Mouse (Mus musculus): Measurements from ENCODE around the gene Tssk6. TPM values are rescaled to one million over a fixed set of nuclear protein-coding genes. Genes with fewer than 3 reads are reported as not detected.

The Tssk6 gene
- polyA plus RNA-seq, 1 experiment, result not detected

- Histone ChIP-seq H3K27ac (ENCODE audit: insufficient read depth, low read depth, low read length) (no peak overlapping the region), H3K4me1 (ENCODE audit: control insufficient read depth, insufficient read depth, low read length) (peaks cover 47% of the 10 kb centered on the region), H3K4me3 (ENCODE audit: insufficient read depth, low read depth, low read length) (peak overlapping the region; percentile 44)
- WGBS, result 5% methylated on average over 103 of the region's 103 CpGs
- no peak for TF ChIP-seq CTCF (IDR thresholded peaks at IDR 0.05; ENCODE audit: insufficient read depth, low read depth, low read length)
- TF ChIP-seq POLR2A (IDR thresholded peaks at IDR 0.05; ENCODE audit: insufficient read depth, low read depth, low read length), result 0 out of 2 replicates have a peak, but pooled peaks have one; percentile 21
Observed at GRCm38 (mm10) chr8:69882021-69882756, 19.8 kb upstream of the Tssk6 start.

GRCm38 (mm10) chr8:69882833-69883600, 19.0 kb upstream of the Tssk6 start:
- WGBS, result 26% methylated on average over 52 of the region's 52 CpGs
- no peak overlapping the region for H3K4me3 ChIP-seq (ENCODE audit: insufficient read depth, low read depth, low read length)
- TF ChIP-seq CTCF (IDR thresholded peaks at IDR 0.05; ENCODE audit: insufficient read depth, low read depth, low read length), result no peak
- TF ChIP-seq POLR2A (IDR thresholded peaks at IDR 0.05; ENCODE audit: insufficient read depth, low read depth, low read length), result no peak
- H3K4me1 ChIP-seq (ENCODE audit: control insufficient read depth, insufficient read depth, low read length), result peaks cover 55% of the 10 kb centered on the region
- no peak overlapping the region for H3K27ac ChIP-seq (ENCODE audit: insufficient read depth, low read depth, low read length)

GRCm38 (mm10) chr8:69884141-69884540, 17.8 kb upstream of the Tssk6 start:
- WGBS, result 67% methylated on average over 13 of the region's 13 CpGs
- Histone ChIP-seq H3K4me1 (ENCODE audit: control insufficient read depth, insufficient read depth, low read length) (peaks cover 66% of the 10 kb centered on the region), H3K4me3 (ENCODE audit: insufficient read depth, low read depth, low read length) (no peak overlapping the region), H3K27ac (ENCODE audit: insufficient read depth, low read depth, low read length) (no peak overlapping the region)
- TF ChIP-seq POLR2A (IDR thresholded peaks at IDR 0.05; ENCODE audit: insufficient read depth, low read depth, low read length), result no peak
- TF ChIP-seq CTCF (IDR thresholded peaks at IDR 0.05; ENCODE audit: insufficient read depth, low read depth, low read length), result no peak

- Histone ChIP-seq H3K4me3 (ENCODE audit: insufficient read depth, low read depth, low read length) (peak within 1 kb of the TSS; percentile 27), H3K27ac (ENCODE audit: insufficient read depth, low read depth, low read length) (no peak within 1 kb of the TSS), H3K4me1 (ENCODE audit: control insufficient read depth, insufficient read depth, low read length) (peaks cover 50% of the 10 kb centered on the region)
- TF ChIP-seq POLR2A (IDR thresholded peaks at IDR 0.05; ENCODE audit: insufficient read depth, low read depth, low read length) (no peak), CTCF (IDR thresholded peaks at IDR 0.05; ENCODE audit: insufficient read depth, low read depth, low read length) (no peak)
- 2% methylated on average over 60 of the region's 60 CpGs for WGBS
Observed at GRCm38 (mm10) chr8:69887289-69888243, 14.4 kb upstream of the Tssk6 start, which contains the start of gene Cilp2. Cilp2 (minus strand) TSS chr8:69887687.

- TF ChIP-seq POLR2A (IDR thresholded peaks at IDR 0.05; ENCODE audit: insufficient read depth, low read depth, low read length) (no peak), CTCF (IDR thresholded peaks at IDR 0.05; ENCODE audit: insufficient read depth, low read depth, low read length) (no peak)
- peaks cover 50% of the 10 kb centered on the region for H3K4me1 ChIP-seq (ENCODE audit: control insufficient read depth, insufficient read depth, low read length)
- H3K4me3 ChIP-seq (ENCODE audit: insufficient read depth, low read depth, low read length), result peak overlapping the region; percentile 27; the same call in 1 of the 2 replicates
- H3K27ac ChIP-seq (ENCODE audit: insufficient read depth, low read depth, low read length), result no peak overlapping the region
- WGBS, result 13% methylated on average over 24 of the region's 24 CpGs
Observed at GRCm38 (mm10) chr8:69888244-69888866, 13.6 kb upstream of the Tssk6 start.

- H3K4me3 ChIP-seq (ENCODE audit: insufficient read depth, low read depth, low read length), result peak overlapping the region; percentile 27; the same call in 1 of the 2 replicates
- H3K4me1 ChIP-seq (ENCODE audit: control insufficient read depth, insufficient read depth, low read length), result peaks cover 54% of the 10 kb centered on the region
- 13% methylated on average over 32 of the region's 32 CpGs for WGBS
- H3K27ac ChIP-seq (ENCODE audit: insufficient read depth, low read depth, low read length), result no peak overlapping the region
- TF ChIP-seq CTCF (IDR thresholded peaks at IDR 0.05; ENCODE audit: insufficient read depth, low read depth, low read length) (no peak), POLR2A (IDR thresholded peaks at IDR 0.05; ENCODE audit: insufficient read depth, low read depth, low read length) (no peak)
Observed at GRCm38 (mm10) chr8:69888902-69889301, 13.1 kb upstream of the Tssk6 start.

- TF ChIP-seq CTCF (IDR thresholded peaks at IDR 0.05; ENCODE audit: insufficient read depth, low read depth, low read length) (peak; percentile 69), POLR2A (IDR thresholded peaks at IDR 0.05; ENCODE audit: insufficient read depth, low read depth, low read length) (no peak)
- Histone ChIP-seq H3K4me3 (ENCODE audit: insufficient read depth, low read depth, low read length) (no peak overlapping the region), H3K27ac (ENCODE audit: insufficient read depth, low read depth, low read length) (no peak overlapping the region), H3K4me1 (ENCODE audit: control insufficient read depth, insufficient read depth, low read length) (peaks cover 66% of the 10 kb centered on the region)
- 32% methylated on average over 19 of the region's 19 CpGs for WGBS
Observed at GRCm38 (mm10) chr8:69890813-69891241, 11.2 kb upstream of the Tssk6 start.

GRCm38 (mm10) chr8:69893863-69894262, 8.1 kb upstream of the Tssk6 start:
- H3K27ac ChIP-seq (ENCODE audit: insufficient read depth, low read depth, low read length), result no peak overlapping the region
- WGBS, result 33% methylated on average over 17 of the region's 17 CpGs
- H3K4me1 ChIP-seq (ENCODE audit: control insufficient read depth, insufficient read depth, low read length), result peaks cover 51% of the 10 kb centered on the region
- H3K4me3 ChIP-seq (ENCODE audit: insufficient read depth, low read depth, low read length), result no peak overlapping the region
- TF ChIP-seq POLR2A (IDR thresholded peaks at IDR 0.05; ENCODE audit: insufficient read depth, low read depth, low read length) (no peak), CTCF (IDR thresholded peaks at IDR 0.05; ENCODE audit: insufficient read depth, low read depth, low read length) (peak; percentile 48; the same call in 1 of the 2 replicates)

Data from olfactory bulb, adult 2 months (tissue).